Mouse (Mus musculus): ENCODE results near the gene Acvr1. TPM values are rescaled to one million over a fixed set of nuclear protein-coding genes. Genes with fewer than 3 reads are reported as not detected.

Gene Acvr1
- polyA plus RNA-seq, 1 experiment from 2014 or later: 5.6 TPM

GRCm38 (mm10) chr2:58532260-58532850 is 34.6 kb downstream of the Acvr1 start:
- peak; percentile 88 for DNase-seq
- Histone ChIP-seq H3K4me3 (replicated peaks; ENCODE audit: low read depth, low read length) (no peak overlapping the region; the same call in 1 of the 2 replicates), H3K4me1 (ENCODE audit: control insufficient read depth, insufficient read depth, low read length) (peaks cover 45% of the 10 kb centered on the region), H3K27ac (replicated peaks; ENCODE audit: low read depth, low read length) (peak overlapping the region; percentile 62), H3K9me3 (ENCODE audit: control insufficient read depth, low read length) (no peaks in the 10 kb centered on the region), H3K36me3 (ENCODE audit: control insufficient read depth, insufficient read depth, low read length) (no peaks in the 10 kb centered on the region), H3K27me3 (ENCODE audit: control insufficient read depth, insufficient read depth, low read length) (no peaks in the 10 kb centered on the region), H3K4me2 (ENCODE audit: low read length) (peak overlapping the region; percentile 36), H3K9ac (replicated peaks; ENCODE audit: low read length) (no peak overlapping the region)
- 17% methylated on average over 10 of the region's 10 CpGs for WGBS
- ATAC-seq (ENCODE audit: low FRiP score, low TSS enrichment): peak; percentile 89

GRCm38 (mm10) chr2:58530521-58530920 is 36.4 kb downstream of the Acvr1 start:
- H3K27ac ChIP-seq (replicated peaks; ENCODE audit: low read depth, low read length): no peak overlapping the region
- DNase-seq (no peak), ATAC-seq (ENCODE audit: low FRiP score, low TSS enrichment) (no peak)
- H3K36me3 ChIP-seq (ENCODE audit: control insufficient read depth, insufficient read depth, low read length): no peaks in the 10 kb centered on the region
- no peak overlapping the region for H3K4me2 ChIP-seq (ENCODE audit: low read length)
- no peaks in the 10 kb centered on the region for H3K9me3 ChIP-seq (ENCODE audit: control insufficient read depth, low read length)
- H3K4me1 ChIP-seq (ENCODE audit: control insufficient read depth, insufficient read depth, low read length): peaks cover 45% of the 10 kb centered on the region
- 83% methylated on average over 4 of the region's 4 CpGs for WGBS
- no peak overlapping the region for H3K4me3 ChIP-seq (replicated peaks; ENCODE audit: low read depth, low read length)
- H3K27me3 ChIP-seq (ENCODE audit: control insufficient read depth, insufficient read depth, low read length): no peaks in the 10 kb centered on the region
- H3K9ac ChIP-seq (replicated peaks; ENCODE audit: low read length): no peak overlapping the region

DNA sequence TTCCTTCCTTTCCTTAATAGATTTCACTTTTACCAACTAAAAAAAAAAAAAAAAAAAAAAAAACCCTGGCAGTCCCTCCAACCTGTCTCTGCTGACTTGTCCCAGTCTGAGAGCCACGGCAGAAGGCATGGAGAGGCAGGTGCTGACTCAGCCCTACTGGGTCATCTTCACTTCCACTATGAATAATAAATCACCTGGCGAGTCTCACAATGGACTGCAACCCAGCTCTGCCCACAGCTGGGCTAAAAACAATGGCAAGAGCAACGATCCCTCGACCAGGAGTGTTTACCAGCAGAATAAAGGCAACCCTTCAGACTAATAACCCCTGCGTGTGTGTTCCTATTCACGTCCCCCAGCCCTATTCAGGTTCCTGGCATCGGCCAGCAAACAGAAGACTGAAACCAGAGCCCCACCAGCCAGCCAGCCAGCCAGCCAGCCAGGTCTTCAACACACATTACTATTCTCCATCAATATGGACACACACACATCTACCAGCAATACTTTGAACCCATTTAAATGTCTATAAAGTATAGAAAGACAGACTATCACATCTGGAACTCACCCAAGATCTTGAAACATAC is 37.0 kb downstream of the Acvr1 start:
- Histone ChIP-seq H3K4me1 (ENCODE audit: control insufficient read depth, insufficient read depth, low read length) (peaks cover 45% of the 10 kb centered on the region), H3K27ac (replicated peaks; ENCODE audit: low read depth, low read length) (0 out of 2 replicates have a peak overlapping the region, but pooled peaks have one; percentile 32), H3K9ac (replicated peaks; ENCODE audit: low read length) (no peak overlapping the region), H3K36me3 (ENCODE audit: control insufficient read depth, insufficient read depth, low read length) (no peaks in the 10 kb centered on the region), H3K27me3 (ENCODE audit: control insufficient read depth, insufficient read depth, low read length) (no peaks in the 10 kb centered on the region), H3K4me3 (replicated peaks; ENCODE audit: low read depth, low read length) (no peak overlapping the region), H3K9me3 (ENCODE audit: control insufficient read depth, low read length) (no peaks in the 10 kb centered on the region), H3K4me2 (ENCODE audit: low read length) (no peak overlapping the region)
- WGBS: 29% methylated on average over 7 of the region's 7 CpGs
- DNase-seq (no peak), ATAC-seq (ENCODE audit: low FRiP score, low TSS enrichment) (no peak)

- H3K27me3 ChIP-seq (ENCODE audit: control insufficient read depth, insufficient read depth, low read length): no peaks in the 10 kb centered on the region
- ATAC-seq (ENCODE audit: low FRiP score, low TSS enrichment): no peak
- no peak overlapping the region for H3K4me2 ChIP-seq (ENCODE audit: low read length)
- peak; percentile 52 for DNase-seq
- peaks cover 42% of the 10 kb centered on the region for H3K4me1 ChIP-seq (ENCODE audit: control insufficient read depth, insufficient read depth, low read length)
- H3K9ac ChIP-seq (replicated peaks; ENCODE audit: low read length): no peak overlapping the region
- H3K27ac ChIP-seq (replicated peaks; ENCODE audit: low read depth, low read length): peak overlapping the region; percentile 49
- WGBS: 39% methylated on average over 5 of the region's 5 CpGs
- H3K36me3 ChIP-seq (ENCODE audit: control insufficient read depth, insufficient read depth, low read length): no peaks in the 10 kb centered on the region
- H3K4me3 ChIP-seq (replicated peaks; ENCODE audit: low read depth, low read length): no peak overlapping the region
- H3K9me3 ChIP-seq (ENCODE audit: control insufficient read depth, low read length): no peaks in the 10 kb centered on the region
These were observed 37.6 kb downstream of the Acvr1 start for GRCm38 (mm10) chr2:58529384-58529783.

GRCm38 (mm10) chr2:58527786-58528185 is 39.2 kb downstream of the Acvr1 start:
- DNase-seq: no peak
- Histone ChIP-seq H3K9ac (replicated peaks; ENCODE audit: low read length) (no peak overlapping the region), H3K4me3 (replicated peaks; ENCODE audit: low read depth, low read length) (no peak overlapping the region), H3K27me3 (ENCODE audit: control insufficient read depth, insufficient read depth, low read length) (no peaks in the 10 kb centered on the region), H3K4me1 (ENCODE audit: control insufficient read depth, insufficient read depth, low read length) (peaks cover 29% of the 10 kb centered on the region), H3K27ac (replicated peaks; ENCODE audit: low read depth, low read length) (no peak overlapping the region), H3K9me3 (ENCODE audit: control insufficient read depth, low read length) (no peaks in the 10 kb centered on the region), H3K36me3 (ENCODE audit: control insufficient read depth, insufficient read depth, low read length) (no peaks in the 10 kb centered on the region), H3K4me2 (ENCODE audit: low read length) (no peak overlapping the region)
- WGBS: 76% methylated on average over 3 of the region's 3 CpGs
- no peak for ATAC-seq (ENCODE audit: low FRiP score, low TSS enrichment)

GRCm38 (mm10) chr2:58524356-58524755 is 42.6 kb downstream of the Acvr1 start:
- ATAC-seq (ENCODE audit: low FRiP score, low TSS enrichment) (no peak), DNase-seq (no peak)
- 82% methylated on average over 6 of the region's 6 CpGs for WGBS

DNA sequence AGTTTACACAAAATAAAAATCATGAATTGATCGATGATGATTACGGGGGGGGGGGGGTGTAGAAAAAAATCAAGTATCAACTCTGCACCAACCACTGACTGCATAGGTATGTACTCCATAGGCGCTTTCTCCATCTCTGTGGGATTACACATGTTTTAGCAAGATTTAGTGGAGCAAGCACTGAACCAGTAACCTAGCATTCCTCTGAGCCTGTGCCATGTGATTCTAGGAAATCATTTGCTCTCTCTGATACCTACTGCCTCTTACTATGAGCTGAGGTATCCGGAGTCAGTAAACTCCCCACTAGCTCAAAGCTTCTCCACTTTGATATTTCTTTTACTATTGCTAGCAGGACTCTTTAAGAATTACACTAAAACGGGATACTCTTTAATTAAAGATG is 43.1 kb downstream of the Acvr1 start:
- Histone ChIP-seq H3K9me3 (ENCODE audit: control insufficient read depth, low read length) (no peaks in the 10 kb centered on the region), H3K9ac (replicated peaks; ENCODE audit: low read length) (no peak overlapping the region), H3K36me3 (ENCODE audit: control insufficient read depth, insufficient read depth, low read length) (no peaks in the 10 kb centered on the region), H3K4me3 (replicated peaks; ENCODE audit: low read depth, low read length) (no peak overlapping the region), H3K27me3 (ENCODE audit: control insufficient read depth, insufficient read depth, low read length) (no peaks in the 10 kb centered on the region), H3K4me2 (ENCODE audit: low read length) (no peak overlapping the region), H3K4me1 (ENCODE audit: control insufficient read depth, insufficient read depth, low read length) (0 out of 2 replicates have a peak, but pooled peaks cover 4% of the 10 kb centered on the region), H3K27ac (replicated peaks; ENCODE audit: low read depth, low read length) (no peak overlapping the region)
- 94% methylated on average over 5 of the region's 5 CpGs for WGBS
- ATAC-seq (ENCODE audit: low FRiP score, low TSS enrichment) (no peak), DNase-seq (no peak)

More at GRCm38 (mm10) chr2:58524356-58524755, 42.6 kb downstream of the Acvr1 start:
- Histone ChIP-seq H3K9ac (replicated peaks; ENCODE audit: low read length) (no peak overlapping the region), H3K27ac (replicated peaks; ENCODE audit: low read depth, low read length) (no peak overlapping the region), H3K27me3 (ENCODE audit: control insufficient read depth, insufficient read depth, low read length) (no peaks in the 10 kb centered on the region), H3K36me3 (ENCODE audit: control insufficient read depth, insufficient read depth, low read length) (no peaks in the 10 kb centered on the region), H3K9me3 (ENCODE audit: control insufficient read depth, low read length) (no peaks in the 10 kb centered on the region), H3K4me2 (ENCODE audit: low read length) (no peak overlapping the region), H3K4me3 (replicated peaks; ENCODE audit: low read depth, low read length) (no peak overlapping the region), H3K4me1 (ENCODE audit: control insufficient read depth, insufficient read depth, low read length) (peaks cover 6% of the 10 kb centered on the region; the same call in 1 of the 2 replicates)

- H3K4me2 ChIP-seq (ENCODE audit: low read length): no peak overlapping the region
- ATAC-seq (ENCODE audit: low FRiP score, low TSS enrichment) (no peak), DNase-seq (no peak)
- 0 out of 2 replicates have a peak, but pooled peaks cover 3% of the 10 kb centered on the region for H3K4me1 ChIP-seq (ENCODE audit: control insufficient read depth, insufficient read depth, low read length)
- no peak overlapping the region for H3K9ac ChIP-seq (replicated peaks; ENCODE audit: low read length)
- whole genome bisulfite sequencing: 84% methylated on average over 12 of the region's 12 CpGs
- H3K9me3 ChIP-seq (ENCODE audit: control insufficient read depth, low read length): no peaks in the 10 kb centered on the region
- H3K4me3 ChIP-seq (replicated peaks; ENCODE audit: low read depth, low read length): no peak overlapping the region
- H3K27me3 ChIP-seq (ENCODE audit: control insufficient read depth, insufficient read depth, low read length): no peaks in the 10 kb centered on the region
- no peak overlapping the region for H3K27ac ChIP-seq (replicated peaks; ENCODE audit: low read depth, low read length)
- no peaks in the 10 kb centered on the region for H3K36me3 ChIP-seq (ENCODE audit: control insufficient read depth, insufficient read depth, low read length)
These were observed 43.9 kb downstream of the Acvr1 start for GRCm38 (mm10) chr2:58523097-58523496.

- DNase-seq: no peak
- no peaks in the 10 kb centered on the region for H3K4me1 ChIP-seq (ENCODE audit: control insufficient read depth, insufficient read depth, low read length)
- no peaks in the 10 kb centered on the region for H3K9me3 ChIP-seq (ENCODE audit: control insufficient read depth, low read length)
- H3K9ac ChIP-seq (replicated peaks; ENCODE audit: low read length): no peak overlapping the region
- H3K36me3 ChIP-seq (ENCODE audit: control insufficient read depth, insufficient read depth, low read length): no peaks in the 10 kb centered on the region
- no peaks in the 10 kb centered on the region for H3K27me3 ChIP-seq (ENCODE audit: control insufficient read depth, insufficient read depth, low read length)
- 88% methylated on average over 6 of the region's 6 CpGs for WGBS
- H3K4me2 ChIP-seq (ENCODE audit: low read length): no peak overlapping the region
- H3K4me3 ChIP-seq (replicated peaks; ENCODE audit: low read depth, low read length): no peak overlapping the region
- no peak for ATAC-seq (ENCODE audit: low FRiP score, low TSS enrichment)
- no peak overlapping the region for H3K27ac ChIP-seq (replicated peaks; ENCODE audit: low read depth, low read length)
These were observed 45.3 kb downstream of the Acvr1 start for GRCm38 (mm10) chr2:58521621-58522020.
